Mouse (Mus musculus) cortical plate, adult 2 months (tissue): ENCODE data around the gene Olfr322. TPM values are rescaled to one million over a fixed set of nuclear protein-coding genes. Genes with fewer than 3 reads are reported as not detected.

Experiments used
- polyA plus RNA-seq: library from polyadenylated mRNA; depleted of rRNA; stranded (reverse); fragments of >200 nt; gene quantifications from 2 replicates; pipeline ENCODE4 v1.2.3, GENCODE M21; 2012; rRNA removed

The Olfr322 gene
- polyA plus RNA-seq, 1 experiment: not detected

Other genes starting within 250 kb of the Olfr322 start
- gene 1810065E05Rik, start 237.7 kb upstream of the Olfr322 start, polyA plus RNA-seq: not detected in 2 replicates
- gene Gm12253, start 226.2 kb upstream of the Olfr322 start, polyA plus RNA-seq: not detected in 2 replicates
- not detected in 2 replicates for gene Lypd9, start 205.9 kb upstream of the Olfr322 start, polyA plus RNA-seq
- gene Olfr30, start 196.5 kb upstream of the Olfr322 start, polyA plus RNA-seq: not detected in 2 replicates
- not detected in 2 replicates for gene Olfr332, start 166.2 kb upstream of the Olfr322 start, polyA plus RNA-seq
- not detected in 2 replicates for gene Olfr331, start 156.2 kb upstream of the Olfr322 start, polyA plus RNA-seq
- not detected in 2 replicates for gene Olfr330, start 123.9 kb upstream of the Olfr322 start, polyA plus RNA-seq
- gene Olfr329-ps, start 112.4 kb upstream of the Olfr322 start, polyA plus RNA-seq: 0.08 TPM in 1 of 2 replicates, not detected in the other
- 0.06 TPM in 1 of 2 replicates, not detected in the other for gene Olfr328, start 103.1 kb upstream of the Olfr322 start, polyA plus RNA-seq
- gene Olfr224, start 88.2 kb upstream of the Olfr322 start, polyA plus RNA-seq: not detected in 2 replicates
- not detected in 2 replicates for gene Olfr325, start 81.1 kb upstream of the Olfr322 start, polyA plus RNA-seq
- gene Olfr324, start 63.7 kb upstream of the Olfr322 start, polyA plus RNA-seq: not detected in 2 replicates
- not detected in 2 replicates for gene 2210407C18Rik, start 42.7 kb upstream of the Olfr322 start, polyA plus RNA-seq
- gene Olfr323, start 28.3 kb upstream of the Olfr322 start, polyA plus RNA-seq: not detected in 2 replicates
- 0.04 and 0.08 TPM in 2 replicates for gene Trim58, start 18.3 kb upstream of the Olfr322 start, polyA plus RNA-seq
- not detected in 2 replicates for gene Olfr320, start 22.3 kb downstream of the Olfr322 start, polyA plus RNA-seq
- gene Olfr319, start 40.4 kb downstream of the Olfr322 start, polyA plus RNA-seq: not detected in 2 replicates
- not detected in 2 replicates for gene Olfr318, start 65.2 kb downstream of the Olfr322 start, polyA plus RNA-seq
- gene Olfr317, start 80.4 kb downstream of the Olfr322 start, polyA plus RNA-seq: 0.21 and 0.27 TPM in 2 replicates
- gene Olfr316, start 94.0 kb downstream of the Olfr322 start, polyA plus RNA-seq: 1.6 and 2.3 TPM in 2 replicates
- not detected in 2 replicates for gene Olfr315, start 114.4 kb downstream of the Olfr322 start, polyA plus RNA-seq
- gene Olfr314, start 124.2 kb downstream of the Olfr322 start, polyA plus RNA-seq: not detected in 2 replicates
- 1.7 and 2.2 TPM in 2 replicates for gene Fam183b, start 143.2 kb downstream of the Olfr322 start, polyA plus RNA-seq
- gene Olfr313, start 156.2 kb downstream of the Olfr322 start, polyA plus RNA-seq: not detected in 2 replicates
- gene Olfr312, start 170.5 kb downstream of the Olfr322 start, polyA plus RNA-seq: not detected in 2 replicates
- gene Olfr311, start 180.5 kb downstream of the Olfr322 start, polyA plus RNA-seq: 0.06 TPM in 1 of 2 replicates, not detected in the other
- gene Gm12258, start 188.4 kb downstream of the Olfr322 start, polyA plus RNA-seq: 18.2 and 21.5 TPM in 2 replicates
- gene 2810021J22Rik, start 208.4 kb downstream of the Olfr322 start, polyA plus RNA-seq: 5.7 and 5.9 TPM in 2 replicates
- 5.6 and 6.0 TPM in 2 replicates for gene Zfp39, start 245.4 kb downstream of the Olfr322 start, polyA plus RNA-seq